Comparison of ENCODE assay signal across 8 mouse cellular contexts in the genomic region with DNA sequence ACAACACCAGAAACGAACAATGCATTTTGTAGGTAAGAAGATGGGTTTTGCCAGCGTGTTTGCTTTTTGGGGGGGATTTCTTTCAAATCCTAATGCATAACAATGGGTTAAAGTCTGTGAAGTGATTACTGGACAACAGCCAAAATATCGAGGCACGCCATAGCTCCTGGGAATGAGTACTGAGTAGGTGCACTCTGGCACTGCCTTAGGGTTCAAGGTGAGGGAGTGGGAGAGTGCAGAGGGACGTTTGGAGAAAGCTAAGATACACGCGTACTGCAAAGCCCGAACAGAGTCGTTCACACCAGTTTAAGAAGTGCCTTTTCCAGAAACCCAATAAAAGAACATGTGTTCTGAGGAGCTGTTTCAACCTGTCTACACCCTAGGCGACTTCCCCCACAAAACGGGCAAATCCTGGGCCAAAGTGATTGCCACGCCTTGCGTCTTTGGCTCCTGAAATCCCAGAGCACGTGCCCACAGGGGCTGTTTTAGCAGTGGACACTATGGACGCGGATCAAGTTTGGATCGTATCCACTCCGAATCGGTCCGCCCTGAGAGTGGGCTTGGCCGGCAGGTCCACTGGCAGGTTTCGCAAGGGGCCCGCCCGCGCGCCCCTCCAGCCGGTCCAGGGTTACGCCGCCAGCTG. TPM values are rescaled to one million over a fixed set of nuclear protein-coding genes. Genes with fewer than 3 reads are reported as not detected.
DNase-seq lines count a peak whose midpoint lies in the region; ATAC-seq and TF ChIP-seq lines count a peak whose summit lies in the region.

No protein-coding gene starts in this region.

- H3K4me1 ChIP-seq in ES-E14 (ENCODE audit: control insufficient read depth in 2 of 2, insufficient read depth in 2 of 2, low read length in 2 of 2, poor library complexity in 1 of 2): peaks cover 9 to 11% of the 10 kb centered on the region in 2 experiments; a peak in 2 of 4 replicates
- H3K4me1 ChIP-seq in midbrain, embryonic 11.5 days (ENCODE audit: control insufficient read depth, insufficient read depth, low read length): peaks cover 2% of the 10 kb centered on the region; the same call in 1 of the 2 replicates

- peak; percentile 0 to 1; a peak in 1 of 4 replicates for ATAC-seq in hematopoietic stem cell, adult 5-6 weeks (replicated peaks in 1 of 2; ENCODE audit: insufficient read depth in 1 of 2, low FRiP score in 2 of 2, low TSS enrichment in 1 of 2, low read depth in 1 of 2, poor library complexity in 2 of 2, severe bottlenecking in 2 of 2)
- ATAC-seq in midbrain, embryonic 11.5 days (ENCODE audit: low FRiP score): no peak

- peak overlapping the region; percentile 87 for H3K9ac ChIP-seq in ES-E14 (ENCODE audit: insufficient read depth, low read depth, low read length, poor library complexity, severe bottlenecking)
- H3K9ac ChIP-seq in midbrain, embryonic 11.5 days (ENCODE audit: low read length): peak overlapping the region; percentile 63

- WGBS in midbrain, embryonic 11.5 days: under 1% methylated on average over 29 of the region's 29 CpGs

- H3K4me3 ChIP-seq in layer of hippocampus, adult 2 months: peak overlapping the region; percentile 98
- H3K4me3 ChIP-seq in ES-E14 (ENCODE audit: insufficient read depth in 1 of 2, low read depth in 1 of 2, low read length in 2 of 2, poor library complexity in 1 of 2, severe bottlenecking in 1 of 2): peak overlapping the region; percentile 82 to 96
- H3K4me3 ChIP-seq in midbrain, embryonic 11.5 days (ENCODE audit: low read depth, low read length): peak overlapping the region; percentile 86

- peak overlapping the region; percentile 98 for H3K27ac ChIP-seq in layer of hippocampus, adult 2 months
- peak overlapping the region; percentile 83 for H3K27ac ChIP-seq in ES-E14 (ENCODE audit: insufficient read depth, low read depth, low read length, poor library complexity, severe bottlenecking)
- H3K27ac ChIP-seq in midbrain, embryonic 11.5 days (ENCODE audit: low read depth, low read length): peak overlapping the region; percentile 80; the same call in 1 of the 2 replicates

- peaks cover 4% of the 10 kb centered on the region; the same call in 1 of the 2 replicates for H3K27me3 ChIP-seq in midbrain, embryonic 11.5 days (ENCODE audit: control insufficient read depth, insufficient read depth, low read length)

- H3K4me2 ChIP-seq in midbrain, embryonic 11.5 days: peak overlapping the region; percentile 59

- in situ Hi-C loops in ES-E14 (cut with MboI; ENCODE audit: low sequenced_read_pairs in 2 of 2, unreplicated experiment in 2 of 2): no loop called here

- TF ChIP-seq CTCF in layer of hippocampus, adult 2 months (conservative IDR thresholded peaks at IDR 0.05): no peak

- peak in 1 of 2 experiments; percentile 36 for DNase-seq in layer of hippocampus, adult 2 months (ENCODE audit: low spot score in 2 of 2)
- DNase-seq in layer of hippocampus, adult 11-12 months (ENCODE audit: low spot score): no peak
- peak; percentile 36 for DNase-seq in ES-E14 (ENCODE audit: low read depth, low spot score)
- peak; percentile 47 for DNase-seq in c-Kit-negative CD71-positive TER-119-positive erythroid progenitor cells, embryonic 14.5 days (ENCODE audit: low read depth, low spot score)
- peak; percentile 97 for DNase-seq in midbrain, embryonic 11.5 days (ENCODE audit: low spot score, missing footprints)
- no peak for DNase-seq in retina, postnatal 1 day
- DNase-seq in cerebellum, postnatal 14 days: no peak

- H3K36me3 ChIP-seq in ES-E14 (ENCODE audit: control insufficient read depth, insufficient read depth, low read length, poor library complexity, severe bottlenecking): no peaks in the 10 kb centered on the region
- H3K36me3 ChIP-seq in midbrain, embryonic 11.5 days (ENCODE audit: control insufficient read depth, insufficient read depth, low read length): no peaks in the 10 kb centered on the region

- no peaks in the 10 kb centered on the region for H3K9me3 ChIP-seq in ES-E14 (ENCODE audit: control insufficient read depth, insufficient read depth, low read depth, low read length)
- H3K9me3 ChIP-seq in midbrain, embryonic 11.5 days (ENCODE audit: control insufficient read depth, low read length): no peaks in the 10 kb centered on the region

TF ChIP-seq in ES-E14, 5 proteins besides CTCF, POLR2A, EP300 and RAD21:
- no peak for TF ChIP-seq ZNF384 (IDR thresholded peaks at IDR 0.05; ENCODE audit: low read depth, low read length)
- TF ChIP-seq CHD2 (IDR thresholded peaks at IDR 0.05; ENCODE audit: low read depth, low read length): no peak
- no peak for TF ChIP-seq ZC3H11A (IDR thresholded peaks at IDR 0.05; ENCODE audit: borderline replicate concordance, low read depth, low read length)
- TF ChIP-seq HCFC1 (IDR thresholded peaks at IDR 0.05; ENCODE audit: borderline replicate concordance, insufficient read depth, low read length): peak; percentile 63; the same call in 1 of the 2 replicates
- TF ChIP-seq MAFK (IDR thresholded peaks at IDR 0.05; ENCODE audit: insufficient read depth, low read depth, low read length): no peak

RNA-seq across cellular contexts. Expression of gene Sertad2, which starts 0.9 kb away (rescaled TPM):
- total RNA-seq in layer of hippocampus, adult 2 months (2021): 10 to 100 TPM; 21.5 to 25.6 TPM
- 13.9 and 16.0 TPM in 2 replicates for total RNA-seq in ES-E14 (2012; rRNA removed)
- 17.8 and 23.3 TPM in 2 replicates for total RNA-seq in hematopoietic stem cell, adult 5-6 weeks (2017)
- polyA plus RNA-seq in midbrain, embryonic 11.5 days (2014; fragmentation: Nextera tagmentation; extraction: Ambion mirVana): 19.3 and 19.4 TPM in 2 replicates

Comparison
In these comparisons a context has a peak if more than half of its experiments do, and no peak if none do; other contexts are left out.
1. DNase-seq: peak in ES-E14 (single experiment), c-Kit-negative CD71-positive TER-119-positive erythroid progenitor cells, embryonic 14.5 days (single experiment) and midbrain, embryonic 11.5 days (single experiment); none in layer of hippocampus, adult 11-12 months (single experiment), retina, postnatal 1 day (single experiment) and cerebellum, postnatal 14 days (0 of 2).
2. Peak in every context shown above with its lines, with median percentiles within 50 percentile points of each other: H3K27ac ChIP-seq and H3K4me3 ChIP-seq.